Mouse (Mus musculus) liver, adult 2 months (tissue): ENCODE data around the gene Hdac4. TPM values are rescaled to one million over a fixed set of nuclear protein-coding genes. Genes with fewer than 3 reads are reported as not detected.

Experiments used
- DNase-seq: peaks from one replicate; pipeline ENCODE4 v3.0.0-alpha.2; 2011; ENCODE audit warnings: low read depth, low spot score; ENCODE audit errors: extremely low read depth
- H3K27ac ChIP-seq: fragments of 200-500 bp; replicated peaks from 2 replicates; pipeline ENCODE4 v1.5.1; 2012; ENCODE audit warnings: low read depth, mild to moderate bottlenecking, control low read depth, inconsistent platforms, low read length; ENCODE audit not compliant: insufficient read depth
- H3K27me3 ChIP-seq: fragments of 200-500 bp; 2 replicates; pipeline ENCODE4 v1.6.1; 2012; ENCODE audit warnings: mild to moderate bottlenecking, moderate library complexity, low read length, inconsistent platforms; ENCODE audit not compliant: control insufficient read depth, insufficient read depth
- H3K36me3 ChIP-seq: fragments of 200-500 bp; 2 replicates; pipeline ENCODE4 v1.6.1; 2012; ENCODE audit warnings: low read length, inconsistent platforms; ENCODE audit not compliant: control insufficient read depth, insufficient read depth
- H3K4me1 ChIP-seq: fragments of 200-500 bp; 2 replicates; pipeline ENCODE4 v1.6.1; 2011; ENCODE audit warnings: low read length; ENCODE audit not compliant: control insufficient read depth, insufficient read depth
- H3K4me3 ChIP-seq: fragments of 200-500 bp; 2 replicates; pipeline ENCODE4 v1.5.1; 2011; ENCODE audit warnings: low read depth, mild to moderate bottlenecking, control low read depth, low read length, moderate library complexity; ENCODE audit not compliant: insufficient read depth
- H3K79me2 ChIP-seq: fragments of 200-500 bp; 2 replicates; pipeline ENCODE4 v1.6.1; 2012; ENCODE audit warnings: inconsistent platforms, mild to moderate bottlenecking, low read length, moderate library complexity; ENCODE audit not compliant: control insufficient read depth, insufficient read depth
- H3K9ac ChIP-seq: fragments of 200-500 bp; 2 replicates; pipeline ENCODE4 v1.6.1; 2012; ENCODE audit warnings: low read depth, mild to moderate bottlenecking, control low read depth, inconsistent platforms, low read length
- CTCF ChIP-seq: fragments of 200-500 bp; IDR thresholded peaks from 2 replicates; pipeline ENCODE4 v1.5.1; 2011; ENCODE audit warnings: low read depth, low read length, control low read depth
- POLR2A ChIP-seq: fragments of 200-500 bp; IDR thresholded peaks from 2 replicates; pipeline ENCODE4 v1.6.1; 2011; ENCODE audit warnings: low read length, control low read depth; ENCODE audit not compliant: insufficient read depth; ENCODE audit errors: extremely low read depth
- WGBS: fragments of 180-500 bp; shearing (Covaris S2); methylation state at CpG from one replicate; pipeline ENCODE4 v1.1.7; 2018; 5-methylcytosine and 5-hydroxymethylcytosine counted together
- polyA plus RNA-seq: library from polyadenylated mRNA; depleted of rRNA; stranded (reverse); fragments of >200 nt; gene quantifications from 2 replicates; pipeline ENCODE4 v1.2.3, GENCODE M21; 2012
- total RNA-seq: library from RNA; depleted of rRNA; stranded (reverse); fragments of >200 nt; gene quantifications from 2 replicates; pipeline ENCODE4 v1.2.3, GENCODE M21; 2014

Gene Hdac4
- total and polyA plus RNA-seq, 2 experiments = 5.3 to 5.7 TPM

DNA sequence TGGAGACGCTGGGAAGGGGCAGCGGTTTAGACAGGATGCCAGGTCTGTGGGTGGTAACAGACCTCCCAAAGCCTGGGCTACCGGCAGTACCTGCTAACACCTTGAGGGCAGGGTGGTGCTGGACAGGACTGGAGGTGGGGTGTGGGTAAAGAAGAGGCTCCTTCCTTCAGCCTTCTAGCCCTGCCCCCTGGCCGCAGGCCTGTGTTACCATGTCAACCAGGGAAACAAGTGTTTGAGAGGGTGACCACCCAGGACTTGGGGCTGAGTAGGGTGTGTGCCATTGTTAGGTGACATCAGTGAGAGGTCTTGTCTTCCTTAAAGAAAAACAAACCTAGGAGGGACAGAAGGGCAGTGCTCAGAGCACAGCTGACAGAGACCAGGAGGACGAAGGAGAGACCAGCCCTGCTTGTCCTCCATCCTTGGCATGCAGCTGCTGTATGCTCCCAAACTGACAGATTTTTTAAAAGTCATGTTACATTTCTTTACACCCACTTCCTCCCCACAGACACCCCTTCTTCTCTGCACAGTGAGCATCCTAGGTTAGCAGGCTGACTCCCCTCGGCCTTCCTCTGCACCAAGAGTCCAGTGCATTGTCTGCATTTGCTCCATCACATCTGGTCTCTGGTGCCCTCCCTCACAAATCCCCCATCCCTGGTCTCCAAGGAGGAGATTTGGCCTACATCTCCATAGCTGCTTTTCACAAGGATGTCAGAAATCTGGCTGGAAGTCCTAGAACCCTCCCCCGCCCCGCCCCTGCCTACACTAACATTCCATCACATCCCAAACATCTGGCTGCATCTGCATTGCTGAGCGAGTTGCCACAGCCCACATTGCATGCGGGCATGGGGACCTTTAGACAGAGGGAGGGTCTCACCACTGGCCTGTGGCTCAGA is 283.0 kb downstream of the Hdac4 start:
- no peak overlapping the region for H3K9ac ChIP-seq
- 77% methylated on average over 10 of the region's 10 CpGs for whole genome bisulfite sequencing
- H3K79me2 ChIP-seq = no peaks in the 10 kb centered on the region

DNA sequence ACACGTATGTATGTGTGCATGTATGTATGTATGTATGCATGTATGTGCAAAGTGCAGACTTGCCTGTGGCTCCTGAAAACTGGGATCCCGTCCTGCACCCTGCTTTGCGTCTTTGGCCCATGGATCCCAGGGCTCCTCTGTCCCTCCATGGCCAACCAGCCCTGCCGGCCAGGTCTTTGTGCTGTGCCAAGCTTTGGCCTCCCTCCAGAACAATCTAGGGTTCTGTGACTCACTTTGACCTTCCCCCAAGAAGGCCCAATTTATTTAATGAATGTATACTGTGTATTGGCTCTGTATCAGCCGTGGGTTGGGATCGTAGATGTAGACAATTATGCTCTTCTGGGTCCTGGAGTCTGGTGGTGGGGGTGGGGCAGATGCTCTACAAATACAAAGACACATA is 290.2 kb downstream of the Hdac4 start:
- Histone ChIP-seq H3K36me3 (no peaks in the 10 kb centered on the region), H3K27me3 (no peaks in the 10 kb centered on the region), H3K4me1 (peaks cover 20% of the 10 kb centered on the region), H3K9ac (no peak overlapping the region), H3K27ac (no peak overlapping the region), H3K79me2 (no peaks in the 10 kb centered on the region), H3K4me3 (no peak overlapping the region)
- DNase-seq = peak; percentile 66
- TF ChIP-seq CTCF (no peak), POLR2A (no peak)
- 37% methylated on average over 6 of the region's 6 CpGs for WGBS

More for the DNA sequence above, 283.0 kb downstream of the Hdac4 start:
- H3K4me3 ChIP-seq = no peak overlapping the region
- DNase-seq = no peak
- no peaks in the 10 kb centered on the region for H3K27me3 ChIP-seq
- no peaks in the 10 kb centered on the region for H3K36me3 ChIP-seq
- TF ChIP-seq POLR2A (no peak), CTCF (no peak)
- H3K27ac ChIP-seq = no peak overlapping the region
- no peaks in the 10 kb centered on the region for H3K4me1 ChIP-seq

- DNase-seq = peak; percentile 97
- H3K27ac ChIP-seq = peak overlapping the region; percentile 95
- peak overlapping the region; percentile 68 for H3K9ac ChIP-seq
- WGBS = 16% methylated on average over 8 of the region's 8 CpGs
- peaks cover 20% of the 10 kb centered on the region for H3K4me1 ChIP-seq
- no peak overlapping the region for H3K4me3 ChIP-seq
- no peak for TF ChIP-seq POLR2A
- TF ChIP-seq CTCF = no peak
- no peaks in the 10 kb centered on the region for H3K79me2 ChIP-seq
- H3K27me3 ChIP-seq = no peaks in the 10 kb centered on the region
- H3K36me3 ChIP-seq = no peaks in the 10 kb centered on the region
These were observed 292.1 kb downstream of the Hdac4 start for GRCm38 (mm10) chr1:91903241-91903981.

GRCm38 (mm10) chr1:91897078-91897477 is 298.4 kb downstream of the Hdac4 start:
- no peaks in the 10 kb centered on the region for H3K27me3 ChIP-seq
- WGBS = 97% methylated on average over 2 of the region's 2 CpGs
- TF ChIP-seq CTCF = 0 out of 2 replicates have a peak, but pooled peaks have one; percentile 6
- no peak for TF ChIP-seq POLR2A

GRCm38 (mm10) chr1:91894286-91894685 is 301.2 kb downstream of the Hdac4 start:
- peaks cover 11% of the 10 kb centered on the region for H3K4me1 ChIP-seq
- WGBS = 41% methylated on average over 5 of the region's 5 CpGs
- H3K36me3 ChIP-seq = no peaks in the 10 kb centered on the region
- no peak for TF ChIP-seq CTCF
- no peak for TF ChIP-seq POLR2A
- peak; percentile 94 for DNase-seq
- H3K9ac ChIP-seq = no peak overlapping the region
- peak overlapping the region; percentile 74 for H3K27ac ChIP-seq
- H3K4me3 ChIP-seq = no peak overlapping the region
- H3K27me3 ChIP-seq = no peaks in the 10 kb centered on the region
- no peaks in the 10 kb centered on the region for H3K79me2 ChIP-seq

More at GRCm38 (mm10) chr1:91897078-91897477, 298.4 kb downstream of the Hdac4 start:
- Histone ChIP-seq H3K36me3 (no peaks in the 10 kb centered on the region), H3K4me1 (peaks cover 11% of the 10 kb centered on the region), H3K27ac (no peak overlapping the region), H3K9ac (no peak overlapping the region), H3K4me3 (no peak overlapping the region), H3K79me2 (no peaks in the 10 kb centered on the region)
- DNase-seq = no peak

DNA sequence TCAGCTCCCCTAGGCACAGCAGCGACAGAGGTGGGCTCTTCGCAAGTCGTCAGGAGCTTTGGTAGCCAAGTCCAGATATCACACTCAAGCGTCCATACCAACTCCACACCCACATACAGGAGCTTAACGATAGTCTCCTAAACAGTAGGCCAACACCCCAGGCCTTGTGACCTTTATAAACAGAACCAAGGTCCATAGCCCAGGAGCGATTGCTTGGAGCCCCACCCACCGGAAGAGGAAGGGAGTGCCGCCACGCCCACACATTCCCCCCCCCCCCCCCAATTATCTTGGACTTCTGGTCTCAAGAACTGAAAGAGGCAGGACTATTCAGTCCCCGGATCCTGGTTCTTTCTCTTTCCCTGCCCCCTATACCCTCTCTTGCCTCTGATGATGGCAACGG is 301.9 kb downstream of the Hdac4 start:
- TF ChIP-seq POLR2A (no peak), CTCF (no peak)
- H3K4me3 ChIP-seq = no peak overlapping the region
- peak; percentile 65 for DNase-seq
- peaks cover 11% of the 10 kb centered on the region for H3K4me1 ChIP-seq
- WGBS = 68% methylated on average over 11 of the region's 11 CpGs
- peak overlapping the region; percentile 74 for H3K27ac ChIP-seq
- H3K9ac ChIP-seq = no peak overlapping the region
- H3K27me3 ChIP-seq = no peaks in the 10 kb centered on the region
- H3K79me2 ChIP-seq = no peaks in the 10 kb centered on the region
- no peaks in the 10 kb centered on the region for H3K36me3 ChIP-seq
